Mouse (Mus musculus): Measurements from ENCODE around the gene Umodl1. TPM values are rescaled to one million over a fixed set of nuclear protein-coding genes. Genes with fewer than 3 reads are reported as not detected.
A peak's percentile ranks its signal among the peaks of the same experiment; 100 is the strongest.

The Umodl1 gene
- polyA plus RNA-seq, 1 experiment from 2014 or later, result not detected

DNA sequence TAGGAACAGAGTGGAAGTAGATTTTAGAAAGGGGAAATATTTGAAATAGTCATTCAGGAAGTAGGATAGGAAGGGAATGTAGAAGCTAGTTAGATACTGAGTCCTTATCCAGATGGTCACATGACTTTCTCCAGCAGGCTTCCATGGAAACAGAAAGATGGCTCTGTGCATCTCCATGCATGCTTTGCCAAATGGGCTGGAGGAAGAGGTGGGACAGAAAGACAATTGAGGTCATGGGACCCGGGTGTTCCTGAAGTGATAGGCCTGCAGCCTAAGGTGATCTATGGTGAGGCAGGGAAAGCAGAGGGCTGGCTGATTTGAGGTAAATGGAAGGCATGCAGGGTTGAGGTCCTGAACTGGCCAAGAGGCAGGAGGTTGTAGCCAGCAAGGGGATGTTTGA lies 6.1 kb upstream of the Umodl1 start:
- ATAC-seq (no peak), DNase-seq (ENCODE audit: low read depth, low spot score) (no peak)
- in situ Hi-C loops (cut with MboI; ENCODE audit: low pct_unique_long_range_greater_than_20kb), result no loop called here
- ChIA-PET CTCF (no interaction called here), POLR2A (no interaction called here)
- peaks cover 15% of the 10 kb centered on the region for H3K27me3 ChIP-seq
- no peak for TF ChIP-seq CTCF (IDR thresholded peaks at IDR 0.05)

- ChIA-PET POLR2A (no interaction called here), CTCF (interaction anchor here (0.6 kb wide), 1 partner anchor 24 kb away, joined by 3 read pairs; no protein-coding TSS in a partner anchor)
- no peak for TF ChIP-seq CTCF (IDR thresholded peaks at IDR 0.05)
- DNase-seq (ENCODE audit: low read depth, low spot score) (no peak), ATAC-seq (no peak)
- H3K27me3 ChIP-seq, result peaks cover 18% of the 10 kb centered on the region
- in situ Hi-C loops (cut with MboI; ENCODE audit: low pct_unique_long_range_greater_than_20kb), result loop anchor here (5.0 kb wide), 1 partner anchor 203 kb away; no protein-coding TSS in a partner anchor
These were observed 3.7 kb upstream of the Umodl1 start for GRCm38 (mm10) chr17:30950780-30951179.

- ChIA-PET CTCF (no interaction called here), POLR2A (no interaction called here)
- in situ Hi-C loops (cut with MboI; ENCODE audit: low pct_unique_long_range_greater_than_20kb), result loop anchor here (5.0 kb wide), 1 partner anchor 204 kb away; no protein-coding TSS in a partner anchor
These were observed 2.8 kb upstream of the Umodl1 start for GRCm38 (mm10) chr17:30951600-30951999.

GRCm38 (mm10) chr17:30961936-30962592 lies 7.6 kb downstream of the Umodl1 start:
- ChIA-PET POLR2A (no interaction called here), CTCF (no interaction called here)
- no peak for ATAC-seq
- no peak for DNase-seq (ENCODE audit: low read depth, low spot score)
- no peak for TF ChIP-seq CTCF (IDR thresholded peaks at IDR 0.05)
- no peaks in the 10 kb centered on the region for H3K27me3 ChIP-seq
- in situ Hi-C loops (cut with MboI; ENCODE audit: low pct_unique_long_range_greater_than_20kb), result no loop called here

More at GRCm38 (mm10) chr17:30951600-30951999, 2.8 kb upstream of the Umodl1 start:
- ATAC-seq (no peak), DNase-seq (ENCODE audit: low read depth, low spot score) (no peak)
- peaks cover 10% of the 10 kb centered on the region for H3K27me3 ChIP-seq
- TF ChIP-seq CTCF (IDR thresholded peaks at IDR 0.05), result no peak

- H3K27me3 ChIP-seq, result no peaks in the 10 kb centered on the region
- ChIA-PET POLR2A (no interaction called here), CTCF (no interaction called here)
- in situ Hi-C loops (cut with MboI; ENCODE audit: low pct_unique_long_range_greater_than_20kb), result no loop called here
- ATAC-seq, result no peak
- DNase-seq (ENCODE audit: low read depth, low spot score), result no peak
- TF ChIP-seq CTCF (IDR thresholded peaks at IDR 0.05), result no peak
These were observed 8.4 kb downstream of the Umodl1 start for GRCm38 (mm10) chr17:30962880-30963279.

DNA sequence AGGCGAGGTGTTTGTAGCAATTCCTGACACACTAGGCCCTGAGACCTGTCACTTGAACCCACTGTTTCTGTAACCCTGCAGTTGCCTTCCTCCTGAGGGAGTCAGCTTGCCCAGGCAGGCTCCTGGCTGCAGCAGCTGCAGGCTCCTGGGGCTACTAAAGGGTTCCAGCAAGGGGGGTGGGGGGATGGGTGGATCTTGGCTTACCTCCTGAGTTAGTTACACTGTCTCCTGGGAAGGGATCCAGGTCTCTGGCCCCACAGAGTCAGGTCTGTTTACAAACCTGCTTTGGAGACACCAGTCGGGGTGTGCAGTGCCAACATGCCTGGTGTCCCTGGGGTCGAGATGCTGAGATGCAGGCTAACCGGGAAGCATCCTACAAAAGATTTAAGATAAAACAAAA lies 15.5 kb downstream of the Umodl1 start:
- no peak for TF ChIP-seq CTCF (IDR thresholded peaks at IDR 0.05)
- DNase-seq (ENCODE audit: low read depth, low spot score) (no peak), ATAC-seq (no peak)
- in situ Hi-C loops (cut with MboI; ENCODE audit: low pct_unique_long_range_greater_than_20kb), result no loop called here
- ChIA-PET POLR2A (no interaction called here), CTCF (no interaction called here)
- no peaks in the 10 kb centered on the region for H3K27me3 ChIP-seq

DNA sequence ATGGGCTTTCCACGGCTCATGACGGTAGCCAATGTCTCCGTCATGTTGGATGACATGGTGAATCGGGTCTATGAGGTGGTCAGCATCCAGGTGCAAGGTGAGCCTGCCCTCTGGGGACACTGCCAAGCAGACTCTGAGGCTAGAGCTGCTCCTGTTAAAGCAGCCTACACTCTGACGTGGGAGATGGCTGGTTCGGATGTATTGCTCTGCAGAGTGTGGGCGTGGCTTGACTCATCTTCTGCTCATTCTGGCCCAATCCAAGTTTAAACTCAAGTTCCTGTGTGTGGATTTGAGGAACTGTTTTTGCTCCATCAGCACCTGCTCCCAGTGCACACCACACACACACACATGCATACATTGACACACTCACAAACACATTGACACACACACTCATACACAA lies 17.4 kb downstream of the Umodl1 start:
- in situ Hi-C loops (cut with MboI; ENCODE audit: low pct_unique_long_range_greater_than_20kb), result no loop called here
- ATAC-seq (no peak), DNase-seq (ENCODE audit: low read depth, low spot score) (no peak)
- no peak for TF ChIP-seq CTCF (IDR thresholded peaks at IDR 0.05)
- CTCF ChIA-PET, result no interaction called here
- no peaks in the 10 kb centered on the region for H3K27me3 ChIP-seq
- POLR2A ChIA-PET, result no interaction called here

GRCm38 (mm10) chr17:30973332-30973731 lies 18.9 kb downstream of the Umodl1 start:
- DNase-seq (ENCODE audit: low read depth, low spot score) (no peak), ATAC-seq (no peak)
- TF ChIP-seq CTCF (IDR thresholded peaks at IDR 0.05), result no peak
- ChIA-PET CTCF (no interaction called here), POLR2A (no interaction called here)
- H3K27me3 ChIP-seq, result no peaks in the 10 kb centered on the region
- in situ Hi-C loops (cut with MboI; ENCODE audit: low pct_unique_long_range_greater_than_20kb), result no loop called here

DNA sequence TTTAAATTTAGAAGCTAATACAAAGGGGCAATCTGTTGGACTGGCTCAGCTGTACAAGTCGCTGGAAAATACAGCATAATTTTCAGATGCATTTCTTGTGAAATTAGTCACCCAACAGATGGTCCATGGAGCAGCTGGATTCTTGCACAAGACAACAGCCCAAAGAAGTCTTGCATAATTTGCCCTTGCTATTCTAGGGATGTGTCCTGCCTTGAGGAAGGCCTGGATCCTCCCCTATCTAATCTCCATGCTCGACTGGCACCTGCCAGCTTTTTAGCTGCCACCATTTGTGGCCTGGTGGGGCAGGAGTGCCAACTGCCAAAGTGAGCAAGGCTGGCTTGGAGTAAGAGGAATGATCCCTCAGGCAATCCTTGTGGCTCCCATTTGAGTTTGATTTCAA lies 22.9 kb downstream of the Umodl1 start:
- H3K27me3 ChIP-seq, result peaks cover 5% of the 10 kb centered on the region
- ChIA-PET POLR2A (no interaction called here), CTCF (no interaction called here)
- DNase-seq (ENCODE audit: low read depth, low spot score) (no peak), ATAC-seq (no peak)
- in situ Hi-C loops (cut with MboI; ENCODE audit: low pct_unique_long_range_greater_than_20kb), result no loop called here
- no peak for TF ChIP-seq CTCF (IDR thresholded peaks at IDR 0.05)

GRCm38 (mm10) chr17:30978556-30978955 lies 24.1 kb downstream of the Umodl1 start:
- POLR2A ChIA-PET, result no interaction called here
- CTCF ChIA-PET, result no interaction called here
- no peak for TF ChIP-seq CTCF (IDR thresholded peaks at IDR 0.05)
- no peak for DNase-seq (ENCODE audit: low read depth, low spot score)
- ATAC-seq, result no peak
- H3K27me3 ChIP-seq, result peaks cover 9% of the 10 kb centered on the region
- in situ Hi-C loops (cut with MboI; ENCODE audit: low pct_unique_long_range_greater_than_20kb), result no loop called here

DNA sequence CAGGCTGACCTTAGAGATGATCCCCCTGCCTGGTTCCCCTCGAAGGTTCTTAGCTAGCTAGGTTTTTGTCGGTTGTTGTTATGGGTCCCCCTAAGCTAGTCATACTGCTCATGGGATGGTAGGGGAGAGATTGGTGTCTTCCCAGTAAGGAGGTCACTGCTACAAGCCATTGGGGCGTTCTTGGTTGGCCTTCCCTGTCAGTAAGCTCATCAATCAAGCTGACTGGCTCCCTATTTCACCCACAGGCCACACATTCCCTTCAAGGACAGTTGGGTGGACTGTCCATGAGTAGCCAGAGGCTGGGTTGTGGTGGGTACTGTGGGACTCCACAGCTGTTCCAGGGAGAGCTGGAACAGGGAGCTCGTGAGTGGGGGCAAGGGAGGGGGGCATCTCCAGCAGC lies 29.1 kb downstream of the Umodl1 start:
- POLR2A ChIA-PET, result no interaction called here
- CTCF ChIA-PET, result no interaction called here
- DNase-seq (ENCODE audit: low read depth, low spot score) (no peak), ATAC-seq (no peak)
- in situ Hi-C loops (cut with MboI; ENCODE audit: low pct_unique_long_range_greater_than_20kb), result no loop called here
- TF ChIP-seq CTCF (IDR thresholded peaks at IDR 0.05), result no peak
- peaks cover 14% of the 10 kb centered on the region for H3K27me3 ChIP-seq

DNA sequence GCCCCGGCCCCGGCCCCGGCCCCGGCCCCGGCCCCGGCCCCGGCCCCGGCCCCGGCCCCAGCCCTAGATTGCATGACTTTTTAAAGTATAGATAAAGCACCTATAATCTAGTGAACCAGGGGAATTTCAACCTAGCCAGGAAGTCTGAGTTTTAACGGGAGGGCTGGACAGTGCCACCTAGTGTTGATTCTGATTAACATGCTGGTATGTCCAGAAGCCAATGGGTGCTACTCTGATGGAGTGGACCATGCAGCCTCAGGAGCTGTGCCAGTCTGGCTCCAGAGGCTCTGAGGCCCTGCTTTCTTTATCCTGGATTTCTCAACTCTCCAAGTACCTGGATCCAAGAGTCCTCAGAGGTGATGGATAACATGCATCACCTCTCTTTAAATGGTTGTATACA lies 35.8 kb downstream of the Umodl1 start:
- ChIA-PET POLR2A (no interaction called here), CTCF (no interaction called here)
- DNase-seq (ENCODE audit: low read depth, low spot score) (no peak), ATAC-seq (no peak)
- in situ Hi-C loops (cut with MboI; ENCODE audit: low pct_unique_long_range_greater_than_20kb), result no loop called here
- peaks cover 6% of the 10 kb centered on the region for H3K27me3 ChIP-seq
- TF ChIP-seq CTCF (IDR thresholded peaks at IDR 0.05), result peak; percentile 61
